Mouse (Mus musculus) midbrain, embryonic 12.5 days (tissue): Measurements from ENCODE around the gene Dnah10. TPM values are rescaled to one million over a fixed set of nuclear protein-coding genes. Genes with fewer than 3 reads are reported as not detected.

Source experiments
- ATAC-seq: fragments of 200-750 bp; cut with Nextera tagmentation; 2 replicates; pipeline ENCODE4 v1.8.0; 2017; ENCODE audit warnings: low read depth, moderate TSS enrichment, moderate library complexity; ENCODE audit not compliant: low FRiP score
- H3K27ac ChIP-seq: fragments of 300-500 bp; sonication (generic); replicated peaks from 2 replicates; pipeline ENCODE4 v1.5.1; 2016; ENCODE audit warnings: mild to moderate bottlenecking
- H3K27me3 ChIP-seq: fragments of 300-500 bp; sonication (generic); 2 replicates; pipeline ENCODE4 v1.6.1; 2016; ENCODE audit warnings: mild to moderate bottlenecking
- H3K36me3 ChIP-seq: fragments of 300-500 bp; sonication (generic); 2 replicates; pipeline ENCODE4 v1.6.1; 2016
- H3K4me1 ChIP-seq: fragments of 300-500 bp; sonication (generic); 2 replicates; pipeline ENCODE4 v1.6.1; 2016
- H3K4me2 ChIP-seq: fragments of 300-500 bp; sonication (generic); replicated peaks from 2 replicates; pipeline ENCODE4 v1.6.1; 2016; ENCODE audit warnings: mild to moderate bottlenecking, moderate library complexity
- H3K4me3 ChIP-seq: fragments of 300-500 bp; sonication (generic); 2 replicates; pipeline ENCODE4 v1.5.1; 2016; ENCODE audit warnings: mild to moderate bottlenecking
- H3K9ac ChIP-seq: fragments of 300-500 bp; sonication (generic); replicated peaks from 2 replicates; pipeline ENCODE4 v1.6.1; 2016; ENCODE audit warnings: mild to moderate bottlenecking, moderate library complexity
- H3K9me3 ChIP-seq: fragments of 300-500 bp; sonication (generic); 2 replicates; pipeline ENCODE4 v1.6.1; 2016; ENCODE audit warnings: mild to moderate bottlenecking
- WGBS: fragments of 180-500 bp; shearing (Covaris S2); methylation state at CpG from one replicate; pipeline ENCODE4 v1.1.7; 2016; 5-methylcytosine and 5-hydroxymethylcytosine counted together
- polyA plus RNA-seq: library from polyadenylated mRNA; unstranded; fragments of >200 nt; fragmentation: Nextera tagmentation; extraction: Ambion mirVana; gene quantifications from 2 replicates; pipeline ENCODE4 v1.2.1, GENCODE M21; 2016

Gene Dnah10
- polyA plus RNA-seq, result 0.09 and 0.14 TPM in 2 replicates

DNA sequence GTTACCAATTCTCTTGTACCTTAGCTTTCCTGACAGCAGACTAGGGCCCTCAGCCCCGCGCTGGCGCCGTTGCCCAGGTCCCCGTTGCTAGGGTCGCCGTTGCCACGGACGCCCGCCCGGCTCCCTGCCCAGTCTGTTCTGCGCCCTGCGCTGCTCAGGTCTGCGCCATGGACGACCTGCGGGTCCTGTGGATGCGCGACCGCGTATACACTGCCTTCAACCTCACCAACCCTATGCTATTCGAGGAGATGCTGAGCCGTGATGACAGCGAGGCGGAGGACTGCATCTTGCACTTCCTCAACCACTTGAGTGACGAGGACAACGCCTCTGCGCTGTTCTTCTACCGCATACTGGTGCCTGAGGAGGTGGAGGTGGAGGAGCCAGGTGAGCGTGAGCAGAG, at the start of gene Dnah10:
Gene Dnah10, plus strand, starts transcription at position 89 of the 400 bp plus-strand sequence.
- no peak within 1 kb of the TSS for H3K4me3 ChIP-seq
- 8% methylated on average over 29 of the region's 29 CpGs for WGBS
- H3K36me3 ChIP-seq, result peaks cover 40% of the 10 kb centered on the region
- H3K27me3 ChIP-seq, result peaks cover 4% of the 10 kb centered on the region; the same call in 1 of the 2 replicates
- H3K9me3 ChIP-seq, result no peaks in the 10 kb centered on the region
- ATAC-seq, result peak; percentile 60; the same call in 1 of the 2 replicates
- peak within 1 kb of the TSS; percentile 12; the same call in 1 of the 2 replicates for H3K4me2 ChIP-seq
- H3K9ac ChIP-seq, result no peak within 1 kb of the TSS
- H3K27ac ChIP-seq, result no peak within 1 kb of the TSS
- H3K4me1 ChIP-seq, result peaks cover 6% of the 10 kb centered on the region

DNA sequence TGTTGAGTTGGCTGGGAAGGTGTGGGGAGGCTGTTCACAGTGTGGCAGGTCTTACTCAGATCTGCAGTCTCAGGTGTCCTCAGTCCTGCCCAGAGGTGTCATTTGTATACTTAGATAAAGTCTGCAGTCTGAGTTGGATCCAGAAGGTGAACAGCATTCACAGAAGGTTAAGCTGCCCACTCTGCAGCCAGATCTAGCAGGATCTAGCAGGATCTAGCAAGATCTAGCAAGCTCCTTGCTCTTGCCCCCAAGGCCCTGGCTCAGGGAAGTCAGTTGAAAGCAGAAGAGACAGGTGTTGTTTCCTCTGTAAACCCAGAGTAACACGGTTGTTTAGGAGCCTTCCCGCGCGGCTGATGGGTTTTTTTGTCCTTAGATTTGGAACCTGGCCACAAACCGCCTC, 11.1 kb upstream of the Dnah10 start:
- Histone ChIP-seq H3K4me2 (no peak overlapping the region), H3K27ac (no peak overlapping the region), H3K9me3 (no peaks in the 10 kb centered on the region), H3K27me3 (no peaks in the 10 kb centered on the region), H3K36me3 (peaks cover 82% of the 10 kb centered on the region), H3K4me1 (no peaks in the 10 kb centered on the region), H3K4me3 (no peak overlapping the region), H3K9ac (no peak overlapping the region)
- WGBS, result 95% methylated on average over 5 of the region's 5 CpGs
- no peak for ATAC-seq

DNA sequence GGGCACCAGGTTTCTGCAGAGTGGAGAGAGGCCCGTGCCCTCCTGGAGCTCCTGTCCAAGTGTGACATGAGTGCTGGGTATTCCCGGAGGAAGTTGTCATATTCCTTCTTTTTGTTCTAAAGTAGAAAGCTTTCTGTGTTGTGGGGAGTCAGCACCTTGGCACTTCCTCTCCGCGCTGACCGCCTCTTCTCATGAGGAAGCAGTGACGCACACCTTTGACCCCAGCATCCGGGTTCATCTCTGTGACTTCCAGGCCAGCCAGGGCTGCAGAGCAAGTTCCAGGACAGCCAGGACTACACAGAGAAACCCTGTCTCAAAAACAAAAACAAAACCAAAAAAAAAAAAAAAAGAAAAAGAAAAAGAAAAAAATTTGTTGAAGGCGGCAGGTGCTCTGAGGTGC, 9.8 kb upstream of the Dnah10 start:
- Histone ChIP-seq H3K36me3 (peaks cover 96% of the 10 kb centered on the region), H3K27ac (no peak overlapping the region), H3K27me3 (no peaks in the 10 kb centered on the region), H3K9me3 (no peaks in the 10 kb centered on the region), H3K9ac (no peak overlapping the region), H3K4me1 (no peaks in the 10 kb centered on the region), H3K4me2 (no peak overlapping the region), H3K4me3 (no peak overlapping the region)
- WGBS, result 90% methylated on average over 8 of the region's 8 CpGs
- ATAC-seq, result no peak

DNA sequence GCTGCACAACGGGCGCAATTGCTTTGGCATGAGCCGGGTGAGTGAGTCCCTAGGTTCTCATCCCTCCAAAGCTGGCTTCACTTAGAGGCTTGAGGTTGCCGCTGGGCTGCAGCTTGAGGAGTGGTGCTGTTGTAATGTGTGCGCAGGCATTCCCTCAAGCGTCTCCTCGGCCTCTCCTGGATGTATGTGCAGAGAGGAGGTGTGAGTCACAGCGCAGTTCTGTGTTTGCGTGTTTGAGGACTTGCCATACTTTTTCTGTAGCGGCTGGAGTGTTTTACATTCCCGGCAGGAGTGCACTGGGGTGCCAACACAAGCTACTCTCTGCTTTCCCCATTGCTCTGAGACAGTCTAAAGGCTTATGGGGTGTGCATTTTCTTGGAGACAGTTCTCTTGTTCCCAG, 6.9 kb upstream of the Dnah10 start:
- ATAC-seq, result no peak

DNA sequence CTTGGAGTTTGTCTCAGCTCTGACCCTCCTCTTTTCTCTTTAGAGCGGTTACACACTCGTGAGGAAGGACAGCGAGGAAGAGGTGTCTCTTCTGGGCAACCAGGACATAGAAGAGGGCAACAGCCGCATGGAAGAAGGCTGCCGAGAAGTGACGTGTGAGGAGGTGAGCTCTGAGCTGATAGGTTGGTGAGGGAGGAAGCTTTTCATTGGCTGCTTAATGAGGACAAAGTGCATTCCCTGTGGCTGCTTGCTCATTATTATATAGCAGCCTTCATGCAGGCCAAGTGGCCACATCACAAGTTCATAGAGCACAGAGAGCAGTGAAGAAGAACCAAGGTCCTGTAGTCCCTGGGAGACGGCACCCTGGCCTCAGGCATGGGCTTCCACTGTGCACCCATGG, 6.5 kb upstream of the Dnah10 start:
- Histone ChIP-seq H3K4me3 (no peak overlapping the region), H3K9me3 (no peaks in the 10 kb centered on the region), H3K27ac (no peak overlapping the region), H3K27me3 (no peaks in the 10 kb centered on the region), H3K36me3 (peaks cover 96% of the 10 kb centered on the region), H3K4me1 (no peaks in the 10 kb centered on the region), H3K4me2 (no peak overlapping the region), H3K9ac (no peak overlapping the region)
- 94% methylated on average over 7 of the region's 7 CpGs for WGBS
- ATAC-seq, result no peak

More for the DNA sequence above, 6.9 kb upstream of the Dnah10 start:
- Histone ChIP-seq H3K36me3 (peaks cover 96% of the 10 kb centered on the region), H3K4me1 (no peaks in the 10 kb centered on the region), H3K9me3 (no peaks in the 10 kb centered on the region), H3K27me3 (no peaks in the 10 kb centered on the region), H3K9ac (no peak overlapping the region), H3K4me2 (no peak overlapping the region), H3K27ac (no peak overlapping the region), H3K4me3 (no peak overlapping the region)
- 96% methylated on average over 11 of the region's 11 CpGs for WGBS

DNA sequence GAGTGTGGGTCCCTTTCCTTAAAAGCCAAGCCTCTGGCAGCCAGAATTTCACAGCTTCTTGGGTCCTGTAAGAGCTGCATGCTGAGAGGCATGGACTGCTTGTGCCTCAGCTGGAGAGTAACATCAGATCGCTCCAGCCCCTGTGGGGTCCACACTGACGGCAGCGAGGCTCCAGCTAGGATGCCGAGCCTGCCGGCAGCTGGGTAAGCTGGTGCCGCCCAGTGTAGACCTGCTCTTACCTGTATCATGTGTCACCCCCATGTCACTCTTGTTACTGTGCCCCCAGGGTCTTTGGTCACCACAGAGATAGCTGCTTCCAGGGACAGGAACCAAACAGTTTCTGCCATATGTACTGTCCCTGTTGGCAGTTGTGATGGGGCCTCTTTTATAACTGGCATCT, 1.8 kb upstream of the Dnah10 start:
- no peak overlapping the region for H3K9ac ChIP-seq
- H3K4me3 ChIP-seq, result no peak overlapping the region
- H3K4me2 ChIP-seq, result no peak overlapping the region
- H3K36me3 ChIP-seq, result peaks cover 59% of the 10 kb centered on the region
- 0 out of 2 replicates have a peak, but pooled peaks cover 4% of the 10 kb centered on the region for H3K27me3 ChIP-seq
- peaks cover 6% of the 10 kb centered on the region for H3K4me1 ChIP-seq
- no peaks in the 10 kb centered on the region for H3K9me3 ChIP-seq
- no peak overlapping the region for H3K27ac ChIP-seq
- ATAC-seq, result no peak
- 92% methylated on average over 6 of the region's 6 CpGs for WGBS

DNA sequence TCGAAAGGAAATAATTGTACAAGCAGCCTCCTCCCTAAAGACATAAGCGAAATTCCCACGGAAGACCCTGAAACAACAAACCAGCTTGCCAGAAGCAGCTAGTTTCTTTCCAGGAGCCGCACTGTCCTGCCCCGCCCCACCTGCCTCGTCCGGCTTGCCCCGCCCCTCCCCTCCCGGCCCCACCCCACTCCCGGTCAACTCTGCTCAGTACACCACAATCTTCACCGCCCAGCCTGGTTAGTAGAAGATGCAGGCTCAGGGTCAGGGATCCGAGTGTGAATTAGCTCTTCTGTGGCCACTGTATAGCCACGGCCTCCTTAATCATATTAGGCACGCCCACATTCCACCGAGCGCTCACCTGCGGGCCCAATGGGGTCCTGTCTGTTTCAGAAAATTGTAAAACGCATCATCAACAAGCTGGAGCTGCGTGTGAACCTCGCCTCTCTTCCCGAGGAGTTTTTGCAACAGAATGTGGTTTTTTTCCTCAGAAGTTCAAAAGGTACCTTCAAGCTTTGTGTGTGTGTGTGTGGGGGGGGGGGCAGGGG, 4.8 kb downstream of the Dnah10 start:
- Histone ChIP-seq H3K27ac (no peak overlapping the region), H3K36me3 (no peaks in the 10 kb centered on the region), H3K4me2 (peak overlapping the region; percentile 37), H3K9me3 (no peaks in the 10 kb centered on the region), H3K27me3 (peaks cover 4% of the 10 kb centered on the region; the same call in 1 of the 2 replicates), H3K9ac (no peak overlapping the region), H3K4me1 (peaks cover 4% of the 10 kb centered on the region), H3K4me3 (peak overlapping the region; percentile 21)
- WGBS, result 16% methylated on average over 21 of the region's 21 CpGs
- no peak for ATAC-seq

DNA sequence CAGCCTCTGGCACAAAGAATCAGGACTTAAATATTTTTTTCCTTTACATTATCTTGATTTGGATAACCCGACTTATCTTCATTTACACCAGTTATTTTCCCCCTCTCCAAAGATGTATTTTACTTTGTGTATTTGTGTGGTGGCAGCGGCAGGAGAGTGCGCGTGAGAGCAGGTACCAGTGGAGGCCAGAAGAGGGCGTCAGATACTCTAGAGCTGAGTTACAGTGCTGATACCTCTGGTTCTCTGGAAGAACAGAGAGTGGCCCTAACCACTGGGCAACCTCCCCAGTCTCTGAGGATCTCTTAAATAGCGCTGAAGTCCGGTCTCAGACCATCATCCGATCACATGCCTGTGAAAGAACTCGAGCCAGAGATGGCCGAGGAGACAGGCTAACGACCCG, 9.1 kb downstream of the Dnah10 start:
- ATAC-seq, result no peak
- no peak overlapping the region for H3K27ac ChIP-seq
- no peaks in the 10 kb centered on the region for H3K27me3 ChIP-seq
- H3K36me3 ChIP-seq, result no peaks in the 10 kb centered on the region
- H3K4me1 ChIP-seq, result no peaks in the 10 kb centered on the region
- no peaks in the 10 kb centered on the region for H3K9me3 ChIP-seq
- no peak overlapping the region for H3K4me3 ChIP-seq
- H3K4me2 ChIP-seq, result no peak overlapping the region
- H3K9ac ChIP-seq, result no peak overlapping the region
- WGBS, result 86% methylated on average over 12 of the region's 12 CpGs

DNA sequence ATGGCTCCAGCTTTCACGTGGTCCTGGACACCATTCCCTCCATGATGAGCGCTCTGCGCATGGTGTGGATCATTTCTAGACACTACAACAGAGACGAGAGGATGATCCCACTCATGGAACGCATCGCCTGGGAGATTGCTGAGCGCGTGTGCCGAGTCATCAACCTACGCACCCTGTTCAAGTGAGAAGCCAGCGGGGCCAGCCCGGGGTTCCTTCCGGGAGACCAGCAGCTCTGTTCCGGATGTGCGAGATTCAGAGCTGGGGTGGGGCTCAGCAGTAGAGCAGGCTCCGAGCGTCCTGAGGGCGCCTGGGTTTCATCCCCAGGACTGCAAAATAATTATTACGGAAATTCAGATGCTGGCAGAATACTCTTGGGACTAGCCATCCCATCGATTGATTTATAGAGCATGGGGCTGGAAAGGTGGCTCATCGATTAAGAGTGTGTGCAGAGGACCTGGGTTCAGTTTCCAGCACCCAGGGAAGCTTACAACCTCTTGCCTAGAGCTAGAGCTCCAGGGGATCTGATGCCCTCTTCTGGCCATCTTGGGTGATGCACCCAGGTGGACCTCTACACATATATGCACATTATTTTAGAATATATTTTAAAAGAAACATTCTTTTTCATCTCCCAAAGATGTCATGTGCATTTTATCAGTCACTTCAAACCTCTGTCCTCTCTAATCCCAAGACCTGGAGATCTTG, 17.2 kb downstream of the Dnah10 start:
- WGBS, result 95% methylated on average over 21 of the region's 21 CpGs
- H3K4me3 ChIP-seq, result no peak overlapping the region
- no peaks in the 10 kb centered on the region for H3K27me3 ChIP-seq
- H3K9ac ChIP-seq, result no peak overlapping the region
- 0 out of 2 replicates have a peak, but pooled peaks cover 9% of the 10 kb centered on the region for H3K9me3 ChIP-seq
- H3K36me3 ChIP-seq, result no peaks in the 10 kb centered on the region
- H3K27ac ChIP-seq, result no peak overlapping the region
- no peaks in the 10 kb centered on the region for H3K4me1 ChIP-seq
- H3K4me2 ChIP-seq, result no peak overlapping the region
- no peak for ATAC-seq

DNA sequence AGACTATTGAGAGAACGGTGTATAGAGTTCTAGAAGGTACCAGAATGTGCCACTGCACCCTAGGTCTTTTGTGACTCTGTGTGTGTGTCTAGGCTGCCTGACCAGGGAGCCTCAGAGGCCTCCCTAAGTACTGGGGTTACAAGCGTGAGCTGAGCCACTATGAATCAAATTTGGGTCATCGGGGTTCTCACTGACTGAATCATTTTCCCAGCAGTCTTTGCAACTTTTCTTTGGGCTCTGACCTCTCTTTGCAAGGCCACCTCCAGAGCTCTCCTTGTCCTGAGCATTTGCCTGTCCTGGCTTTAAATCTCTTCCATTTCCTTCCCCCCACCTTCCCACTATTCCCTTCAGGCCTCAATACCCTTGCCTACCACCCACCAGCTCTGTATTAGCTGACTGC, 19.0 kb downstream of the Dnah10 start:
- WGBS, result 69% methylated on average over 3 of the region's 3 CpGs
- no peaks in the 10 kb centered on the region for H3K36me3 ChIP-seq
- H3K4me1 ChIP-seq, result no peaks in the 10 kb centered on the region
- H3K4me3 ChIP-seq, result no peak overlapping the region
- no peak overlapping the region for H3K9ac ChIP-seq
- 0 out of 2 replicates have a peak, but pooled peaks cover 9% of the 10 kb centered on the region for H3K9me3 ChIP-seq
- no peak for ATAC-seq
- H3K27me3 ChIP-seq, result no peaks in the 10 kb centered on the region
- H3K4me2 ChIP-seq, result no peak overlapping the region
- no peak overlapping the region for H3K27ac ChIP-seq

DNA sequence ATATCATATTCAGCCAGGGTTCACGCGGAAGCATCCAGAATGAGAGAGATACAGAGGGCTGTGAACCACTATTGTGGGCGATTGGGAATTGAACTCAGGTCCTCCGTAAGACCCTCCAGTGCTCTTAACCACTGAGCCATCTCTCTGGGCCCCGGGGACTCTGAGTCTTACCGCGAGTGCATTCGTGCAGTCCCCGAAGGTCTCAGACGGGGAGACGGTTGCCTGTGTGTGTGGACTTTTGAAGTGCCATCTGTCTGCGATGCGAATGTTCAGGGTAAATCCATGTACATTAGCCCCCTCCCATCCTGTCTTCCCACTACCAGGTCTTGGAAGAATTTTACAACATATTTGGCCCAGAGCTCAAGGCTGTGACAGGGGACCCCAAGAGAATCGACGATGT, 21.3 kb downstream of the Dnah10 start:
- WGBS, result 94% methylated on average over 15 of the region's 15 CpGs
- H3K36me3 ChIP-seq, result no peaks in the 10 kb centered on the region
- H3K9ac ChIP-seq, result no peak overlapping the region
- no peak overlapping the region for H3K27ac ChIP-seq
- no peaks in the 10 kb centered on the region for H3K27me3 ChIP-seq
- no peak for ATAC-seq
- H3K4me3 ChIP-seq, result no peak overlapping the region
- no peak overlapping the region for H3K4me2 ChIP-seq
- H3K4me1 ChIP-seq, result no peaks in the 10 kb centered on the region
- 0 out of 2 replicates have a peak, but pooled peaks cover 4% of the 10 kb centered on the region for H3K9me3 ChIP-seq

DNA sequence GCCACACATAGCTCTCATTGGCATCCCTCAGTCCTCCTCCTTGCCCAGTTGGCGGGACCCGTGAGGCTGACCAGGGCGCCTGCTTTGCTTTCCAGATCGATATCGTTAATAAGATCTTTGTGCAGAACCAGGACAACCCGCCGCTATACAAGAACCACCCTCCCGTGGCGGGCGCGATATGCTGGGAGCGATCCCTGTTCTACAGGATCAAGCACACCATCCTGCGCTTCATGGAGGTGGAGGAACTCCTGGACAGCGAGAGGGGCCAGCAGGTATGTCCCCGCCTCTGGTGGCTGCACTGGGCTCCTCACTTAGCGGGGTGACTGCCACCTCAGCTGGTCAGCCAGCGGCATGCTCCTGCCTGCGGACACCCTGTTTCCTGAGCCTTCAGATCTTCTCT, 23.4 kb downstream of the Dnah10 start:
- Histone ChIP-seq H3K36me3 (no peaks in the 10 kb centered on the region), H3K27ac (no peak overlapping the region), H3K4me2 (no peak overlapping the region), H3K4me3 (no peak overlapping the region), H3K4me1 (no peaks in the 10 kb centered on the region), H3K9me3 (no peaks in the 10 kb centered on the region), H3K27me3 (no peaks in the 10 kb centered on the region), H3K9ac (no peak overlapping the region)
- no peak for ATAC-seq
- WGBS, result 87% methylated on average over 18 of the region's 18 CpGs
